Mouse (Mus musculus) skeletal muscle tissue, adult 2 months (tissue): ENCODE measurements around the gene Mark1.

Experiments used
- DNase-seq: peaks from one replicate; pipeline ENCODE4 v3.0.0-alpha.2; 2012; ENCODE audit warnings: low read depth, low spot score

Gene Mark1

DNA sequence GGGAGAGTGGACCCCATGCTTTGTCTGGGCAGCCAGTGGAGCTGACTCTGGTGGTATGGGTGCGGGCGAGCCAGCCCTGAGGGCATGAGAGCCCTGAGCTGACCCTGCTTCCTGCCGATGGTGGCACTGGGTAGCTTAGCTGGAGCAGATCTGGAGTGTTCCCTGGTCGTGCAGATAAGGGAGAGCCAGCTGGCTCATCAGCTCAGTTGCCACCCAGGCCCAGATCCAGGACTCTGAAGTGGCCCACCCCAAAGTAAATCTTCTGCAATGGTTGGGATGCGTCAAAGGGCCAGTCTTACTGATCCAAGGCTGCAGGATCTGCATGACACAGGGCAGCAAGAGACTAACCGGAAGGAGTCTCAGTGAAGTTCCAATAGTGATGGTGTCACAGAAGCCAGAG, 109.9 kb downstream of the Mark1 start:
- no peak for DNase-seq

DNA sequence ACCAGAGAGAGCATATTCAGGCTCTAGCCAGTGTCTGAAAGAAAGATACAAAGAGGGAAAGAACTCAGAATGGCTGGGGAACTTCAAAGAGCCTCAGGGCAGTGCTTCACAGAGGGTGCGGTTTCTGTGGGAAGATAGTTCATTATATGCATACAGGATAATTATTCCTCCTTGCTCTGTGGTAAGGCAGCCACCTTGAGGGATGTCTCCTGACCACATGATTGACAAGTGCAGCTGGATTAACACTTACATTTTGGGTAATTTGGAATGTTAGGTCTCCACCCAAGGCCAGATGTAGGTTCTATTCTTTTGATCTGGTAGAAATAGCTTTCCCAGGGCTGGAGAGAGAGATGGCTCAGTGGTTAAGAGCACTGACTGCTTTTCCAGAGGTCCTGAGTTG, 113.2 kb downstream of the Mark1 start:
- DNase-seq, result no peak

DNA sequence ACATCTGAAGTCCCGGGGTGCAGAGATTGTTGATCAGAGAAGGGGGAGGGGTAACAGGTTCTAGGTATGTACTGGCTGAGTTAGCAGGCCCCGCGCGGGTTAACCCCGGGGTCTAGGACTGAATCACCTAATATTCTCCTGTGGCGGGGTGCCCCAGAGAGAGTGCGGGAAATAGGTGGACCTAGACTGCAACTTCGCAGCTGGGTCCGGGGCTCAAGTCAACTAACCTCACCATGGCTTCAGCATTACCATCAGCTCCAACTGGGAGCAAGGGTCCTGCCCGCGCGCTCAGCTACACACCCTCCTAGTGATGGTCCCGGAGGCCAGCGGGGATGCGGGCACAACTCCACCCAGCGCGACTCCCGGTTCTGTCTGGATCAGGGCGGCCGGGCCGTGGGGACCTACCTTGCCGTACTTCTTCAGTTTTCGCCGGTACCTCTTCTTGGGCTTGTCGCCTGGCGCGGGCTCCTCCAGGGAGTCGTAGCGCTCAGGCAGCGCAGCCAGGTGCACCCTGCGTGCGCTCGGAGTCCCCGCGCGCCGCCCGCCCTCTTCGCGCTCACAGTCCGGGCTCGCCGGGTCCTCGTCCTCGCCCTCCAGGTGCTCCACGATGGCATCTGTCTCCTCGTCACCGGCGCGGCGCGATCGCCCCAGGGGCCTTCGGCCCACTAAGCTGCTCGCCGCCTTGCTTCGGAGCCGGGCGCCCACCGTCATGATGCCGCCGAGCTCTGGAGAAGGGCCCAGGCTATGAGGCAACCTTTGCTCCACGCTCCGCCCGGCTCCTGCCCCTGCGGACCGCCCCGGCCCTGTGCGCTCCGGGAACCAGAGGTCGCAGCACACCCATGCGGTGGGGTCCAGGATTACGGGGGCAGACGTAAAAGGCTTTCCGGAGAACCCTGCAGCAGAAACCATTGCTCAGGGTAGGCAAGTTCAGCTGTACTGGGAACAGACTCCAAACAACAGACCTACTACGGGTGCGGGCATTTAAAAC, 116.8 kb downstream of the Mark1 start, which contains the start of gene C130074G19Rik:
TSS of gene C130074G19Rik (minus strand) at position 938 of the 988 bp plus-strand sequence.
- DNase-seq, result peak; percentile 19

DNA sequence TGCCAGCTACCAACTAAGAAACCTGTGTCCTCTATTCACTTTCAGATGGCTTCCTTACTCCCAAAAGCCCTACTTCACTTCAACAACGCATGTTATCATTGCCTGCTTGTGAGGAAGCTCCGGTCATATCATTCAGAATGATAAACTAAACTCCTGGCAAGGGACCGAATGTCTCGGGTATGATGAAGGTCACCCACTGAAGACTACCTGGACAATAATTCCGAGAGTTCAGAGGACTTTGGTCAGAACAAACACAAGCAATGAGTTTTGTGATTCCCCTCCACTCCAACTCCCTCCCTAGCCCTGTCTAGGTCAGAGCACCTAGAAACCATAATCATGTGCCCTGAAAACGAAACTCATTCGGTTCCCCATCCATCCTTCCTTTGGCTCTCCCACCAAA, 117.5 kb downstream of the Mark1 start:
- DNase-seq, result no peak

DNA sequence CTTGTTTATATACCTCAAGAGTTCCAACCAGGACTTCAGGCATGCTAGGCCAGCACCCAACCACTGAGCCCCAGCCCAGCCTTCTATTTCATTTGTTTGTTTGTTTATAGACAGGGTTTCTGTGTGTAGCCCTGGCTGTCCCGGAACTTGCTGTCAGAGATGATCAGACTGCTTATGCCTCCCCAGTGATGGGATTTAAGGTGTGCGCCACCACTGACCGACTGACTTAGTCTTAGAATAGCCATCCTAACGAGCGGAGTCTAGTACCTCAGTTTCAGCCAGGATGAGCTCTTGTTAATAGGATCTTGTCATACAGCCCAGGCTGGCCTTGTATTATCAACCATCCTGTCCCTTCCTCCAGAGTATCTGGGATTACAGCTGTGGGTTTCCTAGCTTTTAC, 118.2 kb downstream of the Mark1 start:
- no peak for DNase-seq

DNA sequence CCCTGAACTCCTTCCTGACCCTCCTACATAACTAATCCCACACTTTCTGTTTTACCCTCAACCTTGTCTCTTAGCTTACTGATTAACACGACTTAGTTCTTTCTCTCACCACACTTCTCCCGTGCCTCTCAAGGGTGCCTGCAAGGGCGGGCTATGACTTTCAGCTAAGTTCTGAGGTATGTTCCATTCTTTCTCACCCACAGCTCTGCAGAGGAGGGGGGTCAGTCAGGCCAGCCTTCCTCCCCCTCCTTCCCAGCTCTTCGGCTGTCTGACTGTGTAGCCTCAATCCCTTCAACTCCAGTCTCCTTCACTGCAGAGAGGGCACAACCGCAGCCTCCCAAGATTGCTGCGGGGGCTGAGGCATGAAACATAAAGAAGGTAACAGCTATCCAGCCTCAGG, 120.5 kb downstream of the Mark1 start:
- no peak for DNase-seq

DNA sequence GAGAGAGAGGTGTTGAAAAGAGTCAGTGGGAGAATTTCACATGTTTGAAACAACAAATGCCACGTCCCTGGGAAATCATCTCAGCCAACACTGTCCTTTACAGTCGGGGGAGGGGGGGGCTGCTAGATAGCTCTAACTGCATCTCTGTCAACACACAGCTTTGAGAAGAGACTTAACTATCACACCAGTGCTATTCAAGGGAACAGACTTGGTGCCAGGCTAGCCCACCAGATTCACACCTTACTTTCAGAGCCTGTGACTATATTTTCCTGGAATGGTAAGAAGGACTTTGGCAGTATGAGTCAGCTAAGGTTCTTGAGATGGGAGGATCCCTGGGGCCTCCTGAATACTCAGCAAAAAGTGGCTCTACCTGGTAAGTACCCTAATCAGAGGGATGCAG, 122.1 kb downstream of the Mark1 start:
- DNase-seq, result no peak

DNA sequence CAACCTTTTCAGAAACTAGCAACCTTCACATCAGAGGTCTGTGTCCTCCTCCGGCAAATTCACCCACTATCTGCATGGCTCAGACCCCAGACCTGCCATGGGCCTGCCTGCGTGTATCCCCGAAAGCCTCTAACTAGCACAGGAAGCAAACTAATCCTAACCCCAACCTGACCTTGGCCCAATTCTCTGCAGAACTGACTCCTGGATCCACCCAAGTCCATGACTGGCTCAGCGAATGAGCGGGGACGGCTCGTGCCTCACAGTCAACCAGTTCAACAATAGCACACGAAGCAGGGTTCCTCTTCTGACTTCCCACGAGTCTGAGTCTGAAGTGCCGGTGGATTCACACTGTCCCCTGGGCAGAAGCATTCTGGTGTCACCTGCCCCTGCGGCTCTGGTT, 125.5 kb downstream of the Mark1 start:
- no peak for DNase-seq

DNA sequence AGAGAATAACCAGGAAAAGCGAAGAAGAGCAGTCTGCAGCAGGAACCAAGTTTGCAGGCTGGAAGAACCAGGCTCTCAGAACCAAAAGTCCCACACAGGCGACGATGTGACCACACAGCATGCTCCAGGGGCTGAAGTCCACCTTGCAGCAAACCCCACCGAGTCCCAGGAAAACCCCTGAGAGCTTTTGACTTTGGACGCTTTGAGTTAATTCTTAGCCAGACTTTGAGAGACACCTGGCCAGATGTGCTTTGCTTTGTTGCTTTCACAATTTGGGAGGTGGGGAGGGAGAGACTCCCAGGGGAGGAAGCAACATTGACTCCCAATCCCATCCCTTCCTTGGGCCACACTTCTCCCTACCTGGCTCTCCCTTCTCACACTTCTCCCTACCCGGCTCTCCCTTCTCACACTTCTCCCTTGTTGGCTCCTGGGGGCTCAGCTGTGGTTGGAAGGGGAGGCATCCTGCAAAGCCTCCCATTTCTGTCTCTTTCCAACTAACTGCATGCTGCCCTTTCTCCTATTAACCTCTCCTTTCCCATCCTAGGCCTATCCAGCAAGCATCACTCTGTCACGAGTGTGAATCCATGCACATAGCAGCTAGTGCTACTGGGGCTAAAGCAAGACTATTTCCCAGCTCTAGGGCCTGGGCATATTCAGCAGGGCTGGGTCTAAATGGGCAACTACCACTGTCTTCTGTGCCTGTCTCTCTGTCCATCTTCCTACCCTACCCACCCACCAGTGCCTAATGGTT, 127.1 kb downstream of the Mark1 start:
- no peak for DNase-seq

DNA sequence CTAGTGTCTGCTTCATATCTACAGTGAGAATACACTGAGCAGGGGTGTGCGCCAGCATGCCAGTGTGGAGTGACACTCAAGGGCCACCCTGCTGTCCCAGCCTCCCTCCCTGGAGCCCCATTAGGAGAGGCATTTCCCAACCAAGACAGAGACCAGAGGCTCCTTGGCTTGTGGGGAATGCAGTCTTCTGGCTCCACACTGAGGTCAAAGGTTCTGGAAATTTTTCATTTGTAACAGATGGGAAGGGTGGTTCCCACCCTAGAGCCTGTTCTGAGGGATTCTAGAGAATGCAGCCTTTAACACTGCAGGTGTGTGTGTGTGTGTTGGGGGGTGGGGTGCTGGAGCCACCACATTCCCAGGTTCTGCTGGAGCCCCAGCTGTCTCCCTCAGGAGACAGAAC, 127.9 kb downstream of the Mark1 start:
- no peak for DNase-seq

DNA sequence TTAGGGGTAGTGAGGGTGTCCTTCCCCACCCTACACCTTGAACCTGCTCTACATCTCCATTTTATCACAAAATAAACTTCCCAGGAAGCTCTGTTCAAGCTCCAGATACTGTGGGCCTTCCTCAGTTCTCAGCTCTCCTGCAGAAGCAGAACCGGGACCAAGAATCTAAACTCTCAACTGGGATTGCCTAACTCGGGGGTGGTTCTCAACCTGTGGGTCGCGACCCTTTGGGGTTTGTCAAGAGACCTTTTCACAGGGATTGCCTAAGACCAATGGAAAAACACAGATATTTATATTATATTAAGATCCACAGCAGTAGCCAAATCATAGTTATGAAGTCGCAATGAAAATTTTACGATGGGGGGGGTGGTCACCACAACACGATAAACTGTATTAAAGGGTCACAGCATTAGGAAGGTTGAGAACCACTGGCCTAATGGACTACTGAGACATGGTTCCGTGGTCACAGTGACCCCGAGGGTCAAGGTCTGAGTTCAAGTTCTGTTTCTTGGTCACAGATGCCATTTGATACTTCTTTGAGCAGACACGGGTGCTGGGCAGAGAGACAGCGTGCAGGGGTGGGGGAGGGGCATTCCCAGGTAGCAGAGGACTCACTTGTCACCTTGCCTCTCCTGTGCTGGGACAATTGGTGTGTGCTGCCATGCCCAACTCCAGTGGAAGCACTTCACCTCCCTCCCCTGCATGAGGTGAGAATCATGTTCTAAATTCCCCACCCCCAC, 128.6 kb downstream of the Mark1 start:
- DNase-seq, result no peak

DNA sequence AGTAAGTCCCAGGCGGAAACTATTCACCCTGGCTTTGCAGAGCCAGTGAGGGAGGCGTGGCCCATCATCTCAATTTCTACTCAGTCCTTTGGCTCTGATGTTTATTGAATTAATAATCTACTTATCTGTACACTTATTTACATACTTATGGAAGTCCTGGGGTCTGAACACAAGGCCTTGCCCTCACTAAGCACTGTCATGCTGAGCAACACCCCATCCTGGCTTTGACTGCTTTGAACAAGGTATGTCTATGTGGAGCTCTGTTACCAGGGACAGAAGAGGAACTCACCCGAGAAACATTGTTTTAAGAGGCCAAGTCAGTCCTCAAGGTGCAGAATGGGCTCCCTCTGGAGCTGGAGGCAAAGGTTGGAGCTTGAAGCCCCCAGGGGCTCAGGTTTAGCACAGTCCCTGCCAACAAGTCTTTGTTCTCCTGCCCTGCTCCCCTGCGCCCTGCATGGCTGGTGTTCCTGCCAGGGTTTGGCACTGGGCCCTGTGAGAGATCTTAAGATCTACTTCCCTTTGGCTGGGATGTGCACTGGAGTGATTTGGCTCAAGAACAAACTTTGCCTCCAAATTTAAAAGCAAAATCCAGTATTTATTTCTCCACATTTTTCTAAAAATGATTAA, 129.3 kb downstream of the Mark1 start:
- no peak for DNase-seq

DNA sequence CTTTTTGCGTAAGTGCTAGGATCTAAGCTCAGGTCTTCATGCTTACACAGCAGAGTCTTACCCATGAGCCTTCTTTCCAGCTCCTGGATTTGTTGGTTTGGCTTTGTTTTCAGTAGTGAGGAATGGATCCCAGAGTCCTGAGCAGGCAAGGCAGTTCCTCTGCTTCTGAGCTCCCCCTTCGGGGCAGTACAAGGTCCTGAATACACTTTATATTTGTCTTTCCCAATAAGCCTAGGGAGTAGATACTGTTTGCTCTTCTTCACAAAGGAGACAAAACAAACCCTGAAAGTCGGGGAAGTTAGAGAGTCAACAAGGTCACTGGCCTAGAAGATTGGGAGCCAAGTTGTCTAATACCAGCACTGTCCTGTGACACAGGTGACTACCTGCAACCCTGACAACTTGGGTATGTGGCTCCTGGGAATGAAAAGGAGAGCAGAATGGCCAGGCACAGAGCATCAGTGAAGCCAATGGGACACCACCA, 131.7 kb downstream of the Mark1 start:
- no peak for DNase-seq

DNA sequence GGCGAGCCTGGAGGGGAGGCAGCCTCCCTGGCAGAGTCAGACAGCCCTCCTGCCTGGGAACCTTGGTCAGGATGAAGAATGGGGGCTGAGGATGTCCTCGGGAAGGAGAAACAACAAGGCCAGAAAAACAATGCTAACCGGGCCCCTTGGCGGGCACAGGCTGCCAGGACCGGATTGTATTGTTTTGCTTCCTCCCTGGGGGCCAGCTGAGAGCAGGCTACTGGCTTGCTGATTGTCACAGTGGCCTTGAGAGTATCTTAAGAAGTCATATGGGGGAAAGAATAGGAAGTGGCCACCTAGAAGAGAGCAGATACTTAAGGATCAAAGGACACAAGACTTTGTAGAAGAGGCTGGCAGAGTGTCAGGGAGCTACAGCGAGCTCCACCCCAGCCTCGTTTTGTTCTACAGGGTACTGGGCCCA, 135.0 kb downstream of the Mark1 start:
- DNase-seq, result peak; percentile 34

DNA sequence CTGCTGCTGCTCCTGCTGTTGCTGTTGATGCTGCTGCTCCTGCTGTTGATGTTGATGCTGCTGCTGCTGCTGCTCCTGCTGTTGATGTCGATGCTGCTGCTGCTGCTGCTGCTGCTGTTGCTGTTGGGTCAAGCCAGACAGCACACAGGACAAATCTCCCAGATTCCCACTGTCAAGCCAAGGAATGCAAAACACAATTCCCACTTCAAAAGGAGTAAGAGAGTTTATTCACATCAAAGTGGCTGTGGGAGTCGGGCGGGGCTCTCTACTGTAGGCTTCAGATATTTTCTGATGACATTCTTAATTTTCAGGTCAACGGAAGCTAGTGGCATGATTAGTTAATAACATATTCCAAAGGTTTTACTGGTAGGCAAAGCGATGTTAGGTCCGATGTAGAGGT, 136.7 kb downstream of the Mark1 start:
- no peak for DNase-seq

DNA sequence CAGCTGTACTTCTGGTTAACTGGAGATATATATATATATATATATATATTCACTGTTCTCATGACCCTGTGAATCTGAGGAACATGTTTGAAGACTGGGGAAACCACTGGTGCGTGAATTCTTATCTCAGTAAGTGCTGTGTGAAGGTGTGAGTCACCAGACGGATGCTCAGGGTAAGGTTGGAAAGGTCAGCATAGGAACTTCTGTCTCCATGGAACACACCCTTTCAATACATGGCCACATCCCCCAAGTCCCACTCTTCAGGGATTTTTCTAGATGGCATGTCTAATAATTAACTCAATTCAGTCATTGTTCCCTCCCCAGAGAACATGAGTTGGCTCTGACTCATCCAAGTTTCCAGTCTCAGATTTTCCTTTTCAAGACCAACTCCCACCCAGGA, 137.8 kb downstream of the Mark1 start:
- no peak for DNase-seq

DNA sequence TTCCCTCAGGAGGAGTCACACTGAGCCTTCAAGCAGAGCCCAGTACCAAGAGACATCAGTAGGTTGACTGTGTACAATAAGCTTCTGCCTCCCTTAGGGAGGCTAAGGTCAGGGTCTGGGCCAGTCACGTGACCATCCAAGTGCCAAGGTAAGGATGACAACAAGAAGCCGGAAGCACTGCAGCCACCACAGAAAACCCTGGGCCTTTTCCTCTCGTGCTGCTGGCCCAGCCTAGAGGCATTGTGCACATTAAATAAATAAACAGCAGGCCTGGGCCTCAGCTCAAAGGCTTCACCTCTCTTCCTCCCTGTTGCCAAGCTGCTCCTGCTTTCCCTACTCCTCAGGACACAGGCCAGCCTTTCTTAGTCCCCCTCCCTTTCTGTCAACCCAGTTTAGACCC, 139.1 kb downstream of the Mark1 start:
- no peak for DNase-seq

DNA sequence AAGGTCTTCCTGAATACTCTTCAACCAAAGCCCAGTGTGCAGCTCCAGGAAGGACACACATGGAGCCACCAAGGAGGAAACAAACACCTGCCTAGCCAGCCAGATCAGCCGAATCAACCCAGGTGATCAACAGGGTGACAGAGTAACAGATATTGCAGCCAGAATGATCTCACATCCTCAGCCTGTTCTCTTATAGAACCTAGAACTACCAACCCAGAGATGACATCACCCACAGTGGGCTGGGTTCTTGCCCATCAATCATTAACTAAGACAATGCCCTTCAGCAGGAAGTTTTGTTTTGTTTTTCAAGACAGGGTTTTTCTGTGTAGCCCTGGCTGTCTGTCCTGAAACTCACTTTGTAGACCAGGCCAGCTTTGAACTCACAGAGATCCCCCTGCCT, 141.1 kb downstream of the Mark1 start:
- no peak for DNase-seq

DNA sequence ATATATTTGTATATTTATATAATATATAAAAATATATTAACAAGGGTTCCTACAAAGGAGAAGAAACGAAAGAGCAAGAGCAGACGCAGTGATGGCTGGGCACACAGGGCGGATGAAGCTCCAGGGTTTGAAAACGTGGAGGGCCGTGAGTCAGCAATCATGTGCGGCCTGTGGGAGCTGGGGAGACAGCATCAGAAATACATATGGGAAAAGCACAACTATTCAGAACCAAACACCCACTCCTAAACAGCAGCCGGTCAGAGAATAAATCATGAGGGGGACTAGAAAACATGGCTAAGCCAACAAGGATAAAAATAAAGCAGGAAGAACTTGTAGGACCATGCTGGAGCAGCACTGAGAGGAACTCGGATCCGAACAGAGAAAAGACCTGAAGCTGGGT, 142.2 kb downstream of the Mark1 start:
- DNase-seq, result no peak

DNA sequence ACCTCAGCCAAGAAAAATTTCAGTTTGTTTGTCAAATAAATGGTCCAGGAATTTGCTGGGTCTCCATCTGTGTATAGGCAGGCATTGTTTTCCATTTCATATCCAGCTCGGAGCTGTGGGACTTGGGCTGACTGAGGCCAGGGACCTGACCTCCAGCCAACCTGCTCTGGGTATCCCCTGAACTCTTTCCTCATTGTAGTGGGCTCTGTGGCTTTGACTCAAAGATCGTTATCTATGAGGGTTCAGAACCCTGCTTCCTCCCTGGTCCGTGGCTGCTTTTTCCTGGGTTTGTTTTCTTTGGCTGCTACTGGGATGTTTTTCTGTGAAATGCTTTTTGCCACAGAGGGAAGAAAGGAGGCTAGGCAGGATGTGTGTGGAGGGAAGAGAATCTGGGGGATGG, 145.4 kb downstream of the Mark1 start:
- DNase-seq, result no peak

DNA sequence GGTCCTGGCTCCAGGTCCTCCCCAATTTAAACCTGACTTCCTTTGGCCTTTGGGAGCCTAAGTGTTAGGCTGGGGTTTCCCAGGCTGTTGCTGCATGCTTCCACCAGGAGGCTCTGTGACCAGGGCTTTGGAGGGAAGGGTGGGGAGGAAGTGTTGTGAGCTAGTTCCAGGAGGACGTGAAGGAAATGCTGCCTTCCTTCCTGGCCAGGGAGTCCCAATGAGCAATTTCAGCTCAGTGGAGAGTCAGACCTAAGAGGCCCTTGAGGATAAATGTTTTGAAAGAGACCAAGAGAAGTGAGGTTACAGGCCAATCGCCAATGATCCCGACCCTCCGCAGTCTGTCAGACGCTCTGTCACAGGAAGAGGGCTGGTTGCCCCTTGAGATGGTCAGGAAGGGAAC, 146.0 kb downstream of the Mark1 start:
- DNase-seq, result peak; percentile 66
